Mouse (Mus musculus) heart, postnatal 10 days (tissue): ENCODE results near the gene Ppp1r13l. TPM values are rescaled to one million over a fixed set of nuclear protein-coding genes. Genes with fewer than 3 reads are reported as not detected.

Experiments
- DNase-seq, 2 experiments: peaks; one replicate each; pipeline ENCODE4 v3.0.0; 2021
- intact Hi-C: fragments of 180-260 bp; cut with DNase I; formaldehyde crosslinking; loops from one replicate; pipeline ENCODE4 v1.15.1; 2025
- total RNA-seq, 2 experiments: library from RNA; stranded (reverse); gene quantifications; 2 replicates each; pipeline ENCODE4 v1.2.3; 2021

The Ppp1r13l gene
- total RNA-seq = 10 to 100 TPM; 23.1 to 40.1 TPM

GRCm38 (mm10) chr7:19359299-19359891 is at the start of gene Ppp1r13l, which contains the start of gene Cd3eap:
Gene Ppp1r13l, plus strand, starts transcription at chr7:19359749.
Gene Cd3eap, minus strand, starts transcription at chr7:19359483.
- DNase-seq = peak; percentile 92
- intact Hi-C loops = no loop called here

DNA sequence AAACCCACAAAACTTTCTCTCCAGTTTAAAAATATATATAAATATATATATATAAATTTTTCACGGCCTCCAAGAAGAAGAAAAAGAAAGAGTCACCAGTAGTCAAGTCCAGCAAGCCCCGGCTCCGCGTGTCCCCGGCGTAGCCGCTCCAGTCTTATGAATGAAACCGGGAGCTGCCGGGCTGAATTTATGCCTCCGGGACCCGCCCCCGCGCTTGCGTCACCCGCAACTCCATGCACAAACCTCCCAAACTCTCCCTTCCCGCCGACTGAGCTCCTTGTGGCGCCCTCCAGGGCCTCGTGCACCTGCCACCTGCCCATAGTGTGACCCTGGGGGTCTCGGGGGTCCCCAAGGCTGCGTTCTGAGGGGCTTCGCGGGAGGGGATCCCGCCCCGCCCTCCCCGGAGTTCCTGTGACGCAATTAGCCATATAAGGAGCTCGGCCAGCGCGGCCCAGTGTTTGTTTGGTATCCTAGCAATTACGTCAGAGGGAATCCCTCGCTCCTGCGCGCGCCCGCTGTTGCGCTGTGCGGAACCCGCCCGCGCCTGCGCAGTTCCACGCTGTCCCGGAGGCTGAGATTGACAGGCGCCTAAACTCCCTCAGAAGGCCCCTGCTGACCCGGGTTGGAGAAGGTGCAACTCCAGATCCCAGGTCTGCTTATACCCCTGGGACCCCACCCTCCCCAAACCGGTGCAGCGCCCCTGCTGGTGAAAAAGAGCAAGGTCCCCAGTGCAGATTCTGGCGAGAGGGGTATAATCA is 49.5 kb upstream of the Ppp1r13l start, which contains the start of gene Fosb:
TSS of gene Fosb (minus strand) at position 168 of the 758 bp plus-strand sequence.
- intact Hi-C loops = no loop called here

DNA sequence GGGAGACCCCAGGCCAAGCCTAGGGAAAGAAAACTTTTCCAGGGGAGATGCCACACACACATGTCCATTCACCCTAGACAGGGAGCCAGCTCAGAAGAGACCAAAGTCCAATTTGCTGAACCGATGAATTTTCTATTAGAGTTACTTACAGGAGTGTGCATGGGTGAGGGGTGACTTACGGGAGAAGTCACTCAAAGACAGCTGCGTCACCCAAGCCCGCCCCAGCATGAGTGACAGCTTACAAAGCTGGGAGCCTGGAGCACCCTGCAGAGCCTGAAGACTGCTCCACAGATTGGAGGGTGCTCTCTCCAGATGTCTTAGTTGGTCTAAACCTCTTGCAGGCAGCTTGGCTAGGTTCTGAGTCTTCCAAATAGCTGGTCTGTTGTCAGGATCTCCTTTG is 47.6 kb upstream of the Ppp1r13l start:
- intact Hi-C loops = no loop called here
- no peak for DNase-seq

More for the DNA sequence above, 49.5 kb upstream of the Ppp1r13l start, which contains the start of gene Fosb:
- DNase-seq = peak; percentile 97

- no peak for DNase-seq
- intact Hi-C loops = no loop called here
Observed at GRCm38 (mm10) chr7:19314033-19314432, 45.5 kb upstream of the Ppp1r13l start.

DNA sequence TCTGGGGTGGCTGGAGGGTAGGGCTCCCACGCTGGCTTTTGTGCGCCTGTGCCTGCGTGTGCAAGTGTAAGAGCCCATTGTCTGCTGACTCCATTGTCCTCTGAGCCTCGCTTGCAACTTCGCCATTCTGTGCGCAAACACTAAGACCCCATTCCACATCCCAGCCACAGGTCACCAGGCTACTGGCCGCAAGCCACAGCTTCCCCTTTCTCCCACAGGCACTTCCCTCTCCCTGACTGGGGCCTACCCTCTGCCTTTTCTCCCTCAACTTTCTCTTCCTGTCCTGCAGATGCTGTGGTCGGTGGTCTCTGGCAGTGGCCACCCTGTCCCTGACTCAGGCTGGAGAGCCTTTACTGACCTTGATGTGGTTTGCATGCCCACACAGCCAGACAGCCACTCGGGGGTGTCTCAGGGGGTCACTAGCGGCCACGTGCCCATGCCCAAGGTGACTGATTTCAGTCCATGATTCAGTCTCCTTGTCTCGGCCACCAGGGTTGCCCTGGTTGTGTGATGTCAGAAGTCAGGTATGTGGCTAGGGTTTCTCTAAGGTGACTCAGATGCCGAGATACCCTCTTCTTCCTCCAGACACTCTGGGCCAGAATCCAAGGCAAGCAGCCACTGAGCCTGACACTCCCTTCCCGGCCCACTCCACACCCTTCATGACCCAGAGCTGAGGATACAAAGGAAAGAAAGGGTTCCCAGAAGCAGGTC is 42.9 kb upstream of the Ppp1r13l start:
- DNase-seq = peak; percentile 52

GRCm38 (mm10) chr7:19318201-19318600 is 41.3 kb upstream of the Ppp1r13l start:
- no peak for DNase-seq
- intact Hi-C loops = no loop called here

More for the DNA sequence above, 42.9 kb upstream of the Ppp1r13l start:
- intact Hi-C loops = no loop called here

- no peak for DNase-seq
- intact Hi-C loops = no loop called here
Observed at GRCm38 (mm10) chr7:19318676-19319075, 40.9 kb upstream of the Ppp1r13l start.

- intact Hi-C loops = no loop called here
- DNase-seq = peak in 1 of 2 experiments; percentile 54
Observed at GRCm38 (mm10) chr7:19319458-19319857, 40.1 kb upstream of the Ppp1r13l start.

GRCm38 (mm10) chr7:19319906-19320305 is 39.6 kb upstream of the Ppp1r13l start:
- DNase-seq = peak; percentile 97 to 98
- intact Hi-C loops = no loop called here

DNA sequence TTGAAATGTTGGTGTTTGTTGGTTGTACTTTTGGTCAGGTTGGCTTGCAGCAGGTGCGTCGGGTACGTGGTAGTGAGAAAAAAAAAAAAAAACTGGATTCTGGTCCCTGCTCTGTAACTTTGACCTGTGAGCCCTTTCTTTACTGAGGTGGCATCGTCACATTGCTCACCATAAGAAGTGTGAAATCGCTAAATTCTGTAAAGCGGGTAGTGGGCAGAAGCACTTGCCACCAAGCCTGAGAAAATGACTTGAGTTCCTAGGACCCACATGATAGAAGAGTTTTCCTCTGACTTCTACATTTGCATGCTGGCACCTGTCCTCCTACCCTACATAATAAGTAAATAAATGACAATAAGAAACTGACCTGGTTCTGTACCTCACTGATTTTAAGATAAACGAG is 38.9 kb upstream of the Ppp1r13l start:
- intact Hi-C loops = no loop called here
- DNase-seq = no peak

DNA sequence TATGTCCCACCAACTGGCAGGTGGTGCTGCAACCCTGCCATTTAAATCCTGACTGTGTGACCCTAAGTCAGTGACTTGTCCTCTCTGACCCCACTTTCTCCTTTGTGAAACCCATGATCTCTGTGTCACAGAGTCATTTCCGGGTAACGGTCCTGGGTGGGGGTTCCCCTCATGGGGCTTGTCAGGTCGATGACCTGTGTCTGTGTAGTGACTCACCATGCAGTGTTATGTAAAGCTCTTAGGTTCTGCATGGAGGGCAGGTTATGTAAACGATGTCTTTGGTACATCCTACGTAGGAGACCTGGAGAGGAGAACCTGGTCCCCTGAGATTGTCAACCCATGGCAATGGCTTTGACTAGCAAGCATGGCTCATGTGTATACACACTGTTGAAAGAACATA is 38.1 kb upstream of the Ppp1r13l start:
- intact Hi-C loops = no loop called here

DNA sequence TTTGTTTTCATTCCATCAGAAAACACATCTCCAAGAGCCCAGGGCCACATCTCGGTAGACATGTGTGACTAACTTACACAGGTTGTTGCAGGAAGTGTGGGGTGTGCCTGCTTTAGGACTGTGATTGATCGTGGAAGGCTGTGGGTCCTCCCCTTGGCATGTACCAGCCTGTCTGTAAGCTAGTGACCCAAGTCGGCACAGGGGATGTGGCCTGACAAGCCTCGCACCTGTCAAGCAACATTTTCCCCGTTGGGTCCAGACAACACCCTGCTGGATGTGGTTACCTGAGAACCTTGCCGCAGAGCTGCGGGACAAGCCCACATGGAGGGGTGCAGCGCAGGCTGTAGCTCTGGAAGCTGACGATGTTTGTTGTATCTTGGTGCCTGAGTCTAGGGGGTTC is 37.1 kb upstream of the Ppp1r13l start:
- intact Hi-C loops = no loop called here
- no peak for DNase-seq

More for the DNA sequence above, 38.1 kb upstream of the Ppp1r13l start:
- DNase-seq = no peak

DNA sequence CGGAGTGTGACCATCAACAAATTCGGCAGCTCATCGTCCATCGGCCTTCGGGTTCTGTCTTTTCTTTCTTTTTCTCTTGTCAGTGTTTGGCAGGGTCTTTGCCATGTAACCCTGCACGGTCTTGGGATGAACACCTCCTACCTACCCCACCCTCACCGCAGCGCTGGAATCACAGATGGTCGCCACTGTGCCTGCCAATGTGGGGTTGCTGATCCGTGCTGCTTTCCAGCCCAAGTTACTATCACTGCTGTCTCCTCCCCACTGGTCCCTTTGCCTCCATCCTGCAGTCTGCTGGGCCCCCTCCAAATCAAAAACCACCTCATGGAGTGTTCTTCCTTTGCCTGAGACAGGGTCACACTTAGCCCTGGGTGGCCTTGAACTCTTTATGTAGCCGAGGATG is 35.3 kb upstream of the Ppp1r13l start:
- intact Hi-C loops = no loop called here
- DNase-seq = no peak

DNA sequence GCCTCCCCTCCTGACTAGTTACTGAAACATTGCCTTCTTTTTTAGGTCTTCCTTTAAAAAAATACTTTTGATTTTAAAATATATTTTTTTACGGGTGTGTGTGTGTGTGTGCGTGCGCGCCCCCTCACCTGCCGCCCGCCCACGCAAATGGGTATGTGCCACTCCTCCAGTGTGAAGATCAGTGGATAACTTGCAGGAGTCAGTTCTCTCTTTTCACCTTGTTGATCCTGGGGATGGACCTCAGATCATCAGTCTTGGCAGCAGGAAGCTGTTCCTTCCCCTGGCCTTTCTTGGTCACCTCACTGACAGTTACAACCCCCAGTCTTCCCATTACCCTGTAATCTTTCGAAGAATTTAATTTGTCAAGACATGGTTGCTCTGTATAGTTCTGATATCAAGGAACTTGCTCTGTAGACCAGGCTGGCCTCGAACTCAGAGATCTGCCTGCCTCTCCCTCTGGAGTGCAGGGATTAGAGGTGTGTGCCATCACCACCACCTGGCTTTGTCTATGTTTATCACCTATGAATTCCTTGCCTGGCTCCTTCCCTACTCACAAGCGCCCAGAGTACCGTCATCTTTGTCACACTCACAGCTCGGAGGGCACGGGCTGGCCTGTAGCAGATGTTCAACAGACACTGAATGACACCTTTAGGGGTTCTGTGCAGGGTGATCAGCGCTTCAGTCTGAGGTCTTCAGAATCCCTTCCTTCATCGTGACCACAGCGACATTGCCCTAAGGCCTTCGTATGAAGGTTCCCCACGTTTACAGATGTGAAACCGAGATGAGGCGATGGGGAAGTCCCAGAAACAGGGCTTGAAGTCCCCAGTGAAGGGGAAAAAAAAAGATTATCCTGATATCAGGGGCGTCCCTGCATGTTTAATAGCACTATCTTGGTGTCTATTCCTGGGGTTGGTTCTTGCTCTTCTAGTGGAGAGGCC is 34.0 kb upstream of the Ppp1r13l start:
- intact Hi-C loops = no loop called here
- no peak for DNase-seq

DNA sequence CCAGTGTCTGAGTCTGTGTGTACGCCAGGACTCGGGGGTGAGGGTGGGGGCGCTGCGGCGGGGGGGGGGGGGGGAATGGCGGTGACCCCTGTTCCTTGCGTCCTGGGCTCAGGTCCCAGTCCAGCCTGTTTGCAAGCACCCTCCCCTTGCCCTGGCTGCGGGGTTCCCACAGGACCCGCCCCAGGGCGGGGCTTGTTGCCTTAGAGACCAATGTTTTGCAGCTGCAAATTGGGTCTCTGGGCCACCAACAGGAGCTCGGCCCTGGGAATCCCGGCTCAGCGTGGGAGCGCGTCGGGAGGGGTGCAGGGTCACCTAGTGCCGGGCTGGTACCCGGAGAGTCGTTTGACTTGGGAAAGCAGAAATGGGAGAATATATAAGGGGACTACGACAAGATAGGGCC is 33.2 kb upstream of the Ppp1r13l start:
- DNase-seq = peak; percentile 96
- intact Hi-C loops = no loop called here

DNA sequence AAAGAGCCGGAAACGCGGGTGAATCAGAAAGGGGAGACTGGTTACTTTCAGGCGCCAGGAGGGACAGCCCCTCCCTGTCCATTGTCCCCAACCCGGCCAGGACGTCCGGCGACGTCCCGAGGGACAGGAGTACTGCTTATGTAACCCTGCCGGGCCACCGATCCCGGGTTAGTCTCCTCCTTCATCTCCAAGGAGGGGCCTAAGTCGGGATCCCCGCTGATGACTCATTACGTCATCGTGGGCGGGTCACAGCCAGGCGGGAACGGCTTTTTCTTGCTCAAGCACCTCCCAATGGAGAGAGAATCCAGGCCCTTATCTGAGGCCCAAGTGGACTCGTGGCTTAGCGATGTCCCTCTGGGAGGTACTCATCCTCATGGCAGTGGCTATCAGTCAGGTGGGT is 32.4 kb upstream of the Ppp1r13l start:
- DNase-seq = peak; percentile 95 to 96
- intact Hi-C loops = no loop called here

DNA sequence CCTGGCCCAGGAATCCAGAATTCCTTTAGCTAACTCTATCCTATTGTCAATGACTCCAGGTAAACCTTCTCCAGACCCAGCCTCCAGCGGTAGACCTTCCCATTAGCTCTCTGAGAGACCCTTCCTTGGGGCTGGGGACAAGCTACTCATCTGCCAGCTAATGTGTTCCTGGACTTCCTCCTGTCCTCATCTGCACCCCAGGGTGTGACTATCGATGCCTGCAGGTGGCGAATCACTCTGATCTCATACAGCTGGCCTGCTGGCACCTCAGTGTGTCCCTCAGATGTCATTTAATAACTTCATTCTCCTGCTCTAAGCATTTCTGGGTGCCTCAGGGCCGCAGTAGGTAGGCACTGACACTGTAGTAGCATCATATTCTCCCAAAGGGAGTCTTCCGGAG is 31.8 kb upstream of the Ppp1r13l start:
- intact Hi-C loops = loop anchor here (2.0 kb wide), 1 partner anchor 15 kb away; no protein-coding TSS in a partner anchor
- no peak for DNase-seq

- DNase-seq = no peak
- intact Hi-C loops = loop anchor here (2.0 kb wide), 1 partner anchor 14 kb away; no protein-coding TSS in a partner anchor
Observed at GRCm38 (mm10) chr7:19328425-19328824, 31.1 kb upstream of the Ppp1r13l start.

- no peak for DNase-seq
- intact Hi-C loops = no loop called here
Observed at GRCm38 (mm10) chr7:19331910-19332309, 27.6 kb upstream of the Ppp1r13l start.

- DNase-seq = peak; percentile 90 to 92
- intact Hi-C loops = no loop called here
Observed at GRCm38 (mm10) chr7:19332709-19333352, 26.7 kb upstream of the Ppp1r13l start.
